Mouse (Mus musculus) heart, embryonic 16.5 days (tissue): ENCODE data around the gene Optc. TPM values are rescaled to one million over a fixed set of nuclear protein-coding genes. Genes with fewer than 3 reads are reported as not detected.

ENCODE experiments used
- ATAC-seq: fragments of 200-750 bp; cut with Nextera tagmentation; replicated peaks from 2 replicates; pipeline ENCODE4 v1.8.0; 2017; ENCODE audit warnings: moderate number of reproducible peaks; ENCODE audit not compliant: insufficient read depth, low FRiP score; ENCODE audit errors: extremely low read depth
- H3K27ac ChIP-seq: fragments of 300-500 bp; sonication (generic); 2 replicates; pipeline ENCODE4 v1.5.1; 2014; ENCODE audit warnings: mild to moderate bottlenecking, low read length, control low read depth, moderate library complexity
- H3K27me3 ChIP-seq: fragments of 300-500 bp; sonication (generic); 2 replicates; pipeline ENCODE4 v1.6.1; 2014; ENCODE audit warnings: low read length, mixed read lengths; ENCODE audit not compliant: control insufficient read depth, insufficient read depth
- H3K36me3 ChIP-seq: fragments of 300-500 bp; sonication (generic); 2 replicates; pipeline ENCODE4 v1.6.1; 2014; ENCODE audit not compliant: control insufficient read depth, insufficient read depth
- H3K4me1 ChIP-seq: fragments of 300-500 bp; sonication (generic); 2 replicates; pipeline ENCODE4 v1.6.1; 2014; ENCODE audit warnings: low read length, mixed read lengths; ENCODE audit not compliant: control insufficient read depth, insufficient read depth
- H3K4me2 ChIP-seq: fragments of 300-500 bp; sonication (generic); 2 replicates; pipeline ENCODE4 v1.6.1; 2014; ENCODE audit warnings: low read depth, mild to moderate bottlenecking, control low read depth, low read length
- H3K4me3 ChIP-seq: fragments of 300-500 bp; sonication (generic); 2 replicates; pipeline ENCODE4 v1.5.1; 2014; ENCODE audit warnings: mild to moderate bottlenecking, control low read depth, low read length
- H3K9ac ChIP-seq: fragments of 300-500 bp; sonication (generic); 2 replicates; pipeline ENCODE4 v1.6.1; 2014; ENCODE audit warnings: low read length, control low read depth
- H3K9me3 ChIP-seq: fragments of 300-500 bp; sonication (generic); replicated peaks from 2 replicates; pipeline ENCODE4 v1.6.1; 2016; ENCODE audit warnings: low read length; ENCODE audit not compliant: control insufficient read depth
- WGBS: fragments of 180-500 bp; shearing (Covaris S2); extraction: QIAGEN DNeasy Blood & Tissue Kit; methylation state at CpG from one replicate; pipeline ENCODE4 v1.1.7; 2014; 5-methylcytosine and 5-hydroxymethylcytosine counted together
- polyA plus RNA-seq: library from polyadenylated mRNA; unstranded; fragments of >200 nt; fragmentation: Nextera tagmentation; extraction: Ambion mirVana; gene quantifications from 2 replicates; pipeline ENCODE4 v1.2.1, GENCODE M21; 2015

The Optc gene
- polyA plus RNA-seq, result 0.28 and 0.36 TPM in 2 replicates

DNA sequence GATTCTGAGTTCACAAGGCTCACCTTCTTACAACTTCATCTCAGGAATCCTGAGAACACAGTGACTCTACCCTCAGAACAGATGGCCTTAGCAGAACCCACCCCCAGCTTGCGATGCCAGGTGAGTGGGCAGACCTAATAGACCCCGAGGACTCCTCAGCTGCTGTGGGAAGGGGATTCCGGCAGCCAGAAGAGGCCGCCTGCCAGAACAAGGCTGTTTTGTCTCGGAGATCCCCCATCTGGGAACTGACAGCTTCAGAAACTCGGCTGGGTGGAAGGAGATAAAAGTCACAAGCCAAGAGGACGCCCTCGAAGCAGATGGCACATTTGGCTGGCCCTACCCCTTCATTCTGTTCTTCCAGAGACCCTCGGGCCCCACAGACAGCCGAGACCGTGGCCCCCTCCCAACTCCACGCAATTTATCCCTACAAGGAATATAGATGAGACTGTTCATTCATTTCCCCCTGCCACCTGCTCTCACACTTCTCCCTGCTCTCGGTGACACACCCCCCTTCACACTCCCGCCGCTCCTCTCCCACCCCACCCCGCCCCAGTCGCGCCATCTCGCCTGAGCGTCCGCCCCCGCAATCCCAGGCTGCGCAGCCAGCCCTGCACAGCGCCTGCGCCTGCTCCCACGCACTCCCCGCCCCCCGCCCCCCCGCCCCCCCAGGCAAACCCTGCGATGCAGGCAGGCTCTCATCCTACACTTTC is at the start of gene Optc:
TSS of gene Optc (minus strand) at position 51 of the 710 bp plus-strand sequence.
- H3K36me3 ChIP-seq, result no peaks in the 10 kb centered on the region
- WGBS, result 5% methylated on average over 30 of the region's 30 CpGs
- peak within 1 kb of the TSS; percentile 66 for H3K27ac ChIP-seq
- H3K4me3 ChIP-seq, result peak within 1 kb of the TSS; percentile 55
- peak within 1 kb of the TSS; percentile 76 for H3K9ac ChIP-seq
- peaks cover 15% of the 10 kb centered on the region for H3K4me1 ChIP-seq
- peak within 1 kb of the TSS; percentile 98 for H3K4me2 ChIP-seq
- no peaks in the 10 kb centered on the region for H3K9me3 ChIP-seq
- peaks cover 6% of the 10 kb centered on the region; the same call in 1 of the 2 replicates for H3K27me3 ChIP-seq
- ATAC-seq, result peak; percentile 65

DNA sequence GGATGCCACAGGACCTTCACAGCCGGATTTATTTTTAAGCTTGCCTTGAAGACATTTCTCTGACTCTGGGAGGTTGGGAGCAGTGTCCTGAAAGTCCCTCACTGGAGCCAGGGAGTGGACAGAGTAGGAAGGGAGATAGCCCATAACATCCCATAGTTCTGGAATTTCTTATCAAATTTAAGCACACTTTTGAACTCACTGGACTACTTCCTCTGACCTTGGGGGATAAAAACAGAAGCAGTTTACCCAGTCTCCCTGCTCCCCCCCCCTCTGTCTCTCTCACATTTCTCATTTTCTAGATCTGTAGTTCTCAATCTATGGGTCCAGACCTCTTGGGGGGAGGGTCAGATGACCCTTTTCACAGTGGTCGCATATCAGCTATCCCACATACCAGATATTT is 46.2 kb upstream of the Optc start:
- Histone ChIP-seq H3K36me3 (no peaks in the 10 kb centered on the region), H3K27me3 (no peaks in the 10 kb centered on the region), H3K9me3 (no peaks in the 10 kb centered on the region), H3K27ac (no peak overlapping the region), H3K4me1 (peaks cover 24% of the 10 kb centered on the region), H3K9ac (0 out of 2 replicates have a peak overlapping the region, but pooled peaks have one; percentile 22), H3K4me2 (no peak overlapping the region), H3K4me3 (no peak overlapping the region)
- ATAC-seq, result no peak
- WGBS, result 22% methylated on average over 2 of the region's 2 CpGs

DNA sequence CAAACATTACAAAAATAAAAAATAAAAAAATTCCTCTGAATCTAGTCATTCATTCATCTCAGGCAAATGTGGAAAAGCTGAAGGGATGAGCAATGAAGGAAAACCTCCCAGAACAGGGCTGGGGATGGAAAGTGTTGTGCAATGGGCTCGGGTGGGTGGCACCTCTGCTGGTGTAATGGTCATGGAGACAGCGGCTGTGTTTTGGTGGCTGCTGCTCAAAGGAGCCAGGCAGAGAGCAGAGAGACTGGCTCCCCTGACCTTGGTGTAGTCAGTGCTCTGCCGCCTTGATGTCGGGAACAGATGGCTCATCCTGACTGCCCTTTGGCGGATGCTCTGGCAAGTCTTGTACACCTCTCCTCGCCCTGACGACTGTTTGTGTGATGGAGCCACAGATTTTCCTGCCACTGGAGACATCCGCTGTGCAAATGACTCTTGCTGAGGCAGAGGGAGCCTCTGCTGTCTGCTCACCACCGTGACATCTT is 45.5 kb upstream of the Optc start:
- H3K9ac ChIP-seq, result no peak overlapping the region

DNA sequence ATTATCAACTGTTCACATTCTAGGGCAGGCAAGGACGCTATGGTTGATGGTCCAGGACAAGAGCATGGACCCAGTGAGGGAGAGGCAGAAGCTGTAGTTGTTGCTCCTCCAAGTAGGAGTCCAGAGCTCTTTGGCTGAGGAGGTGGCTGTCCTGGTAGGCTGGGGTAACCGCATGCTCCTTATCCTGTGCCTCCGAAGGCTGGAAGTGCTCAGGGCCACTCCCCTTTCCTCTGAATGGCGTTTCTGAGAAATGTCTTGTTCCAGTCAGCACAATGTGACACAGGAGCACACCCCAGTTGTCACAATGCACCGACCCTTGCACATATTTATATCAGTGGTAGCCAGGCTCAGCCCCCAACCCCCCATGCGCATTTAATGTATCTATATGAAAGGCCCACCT is 43.8 kb upstream of the Optc start:
- ATAC-seq, result no peak
- H3K9ac ChIP-seq, result no peak overlapping the region
- no peaks in the 10 kb centered on the region for H3K36me3 ChIP-seq
- no peak overlapping the region for H3K4me2 ChIP-seq
- no peaks in the 10 kb centered on the region for H3K9me3 ChIP-seq
- H3K27me3 ChIP-seq, result no peaks in the 10 kb centered on the region
- 51% methylated on average over 6 of the region's 6 CpGs for WGBS
- peaks cover 24% of the 10 kb centered on the region for H3K4me1 ChIP-seq
- no peak overlapping the region for H3K27ac ChIP-seq
- no peak overlapping the region for H3K4me3 ChIP-seq

More for the DNA sequence above, 45.5 kb upstream of the Optc start:
- Histone ChIP-seq H3K4me1 (peaks cover 24% of the 10 kb centered on the region), H3K4me3 (no peak overlapping the region), H3K4me2 (no peak overlapping the region), H3K27ac (no peak overlapping the region), H3K36me3 (no peaks in the 10 kb centered on the region), H3K9me3 (no peaks in the 10 kb centered on the region), H3K27me3 (no peaks in the 10 kb centered on the region)
- ATAC-seq, result no peak
- WGBS, result 45% methylated on average over 9 of the region's 9 CpGs

DNA sequence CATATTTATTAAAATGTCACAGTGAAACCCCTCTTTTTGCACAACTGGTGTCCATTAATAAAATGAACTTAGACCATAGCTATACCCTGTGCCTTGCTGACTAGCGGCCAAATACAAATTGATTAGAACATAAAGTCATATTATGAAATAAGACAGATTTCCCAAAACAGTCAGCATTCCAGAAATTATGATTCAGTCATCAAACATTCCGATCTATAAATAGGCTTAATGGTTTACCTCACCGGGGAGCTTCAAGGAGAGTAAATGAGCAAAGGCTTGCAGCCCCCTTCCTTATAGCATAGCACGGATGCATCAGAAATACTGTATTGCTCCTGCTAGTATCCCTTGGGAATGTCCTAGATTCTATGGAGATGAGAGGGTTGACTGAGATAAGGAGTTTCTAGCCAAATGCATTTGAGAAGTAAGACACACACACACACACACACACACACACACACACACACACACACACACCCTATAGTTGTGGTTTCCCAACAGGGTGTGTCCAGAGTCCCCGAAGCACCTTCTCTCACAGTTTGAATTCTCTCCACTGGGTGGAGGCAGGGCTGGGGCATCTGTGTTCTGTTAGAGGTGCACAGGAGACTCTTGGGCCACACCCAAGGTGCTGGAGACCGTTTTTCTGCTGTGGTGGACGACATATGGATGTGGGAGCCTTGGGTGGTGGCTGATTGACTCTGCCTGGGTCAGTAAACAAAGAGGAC is 42.4 kb upstream of the Optc start:
- H3K4me1 ChIP-seq, result peaks cover 24% of the 10 kb centered on the region
- no peak overlapping the region for H3K4me3 ChIP-seq
- ATAC-seq, result no peak

DNA sequence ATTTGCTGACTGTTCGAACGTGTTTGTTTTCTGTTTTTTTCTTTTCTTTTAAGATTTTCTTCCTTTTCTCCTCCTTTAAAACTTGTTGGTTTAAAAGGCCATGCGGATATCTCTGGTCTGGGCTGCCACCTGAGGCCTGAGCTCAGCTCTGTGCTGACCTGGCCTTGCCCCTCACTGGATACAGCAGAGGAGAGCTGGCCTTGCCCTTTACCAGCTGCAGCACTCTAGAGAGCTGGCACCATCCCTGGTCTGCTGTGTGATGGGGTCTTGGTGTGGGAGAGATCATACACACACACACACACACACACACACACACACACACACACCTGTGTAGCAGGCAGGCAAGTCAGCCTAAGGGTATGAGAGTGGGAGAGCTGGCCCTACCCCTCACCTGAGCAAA is 37.3 kb upstream of the Optc start:
- 89% methylated on average over 3 of the region's 3 CpGs for WGBS
- Histone ChIP-seq H3K9ac (no peak overlapping the region), H3K27me3 (no peaks in the 10 kb centered on the region), H3K4me2 (no peak overlapping the region), H3K4me3 (no peak overlapping the region), H3K4me1 (no peaks in the 10 kb centered on the region; the same call in 1 of the 2 replicates), H3K9me3 (0 out of 2 replicates have a peak, but pooled peaks cover 3% of the 10 kb centered on the region), H3K36me3 (no peaks in the 10 kb centered on the region), H3K27ac (no peak overlapping the region)
- ATAC-seq, result no peak

More for the DNA sequence above, 42.4 kb upstream of the Optc start:
- no peak overlapping the region for H3K4me2 ChIP-seq
- H3K27me3 ChIP-seq, result no peaks in the 10 kb centered on the region
- no peaks in the 10 kb centered on the region for H3K36me3 ChIP-seq
- H3K27ac ChIP-seq, result no peak overlapping the region
- no peak overlapping the region for H3K9ac ChIP-seq
- WGBS, result 53% methylated on average over 7 of the region's 7 CpGs
- H3K9me3 ChIP-seq, result no peaks in the 10 kb centered on the region

DNA sequence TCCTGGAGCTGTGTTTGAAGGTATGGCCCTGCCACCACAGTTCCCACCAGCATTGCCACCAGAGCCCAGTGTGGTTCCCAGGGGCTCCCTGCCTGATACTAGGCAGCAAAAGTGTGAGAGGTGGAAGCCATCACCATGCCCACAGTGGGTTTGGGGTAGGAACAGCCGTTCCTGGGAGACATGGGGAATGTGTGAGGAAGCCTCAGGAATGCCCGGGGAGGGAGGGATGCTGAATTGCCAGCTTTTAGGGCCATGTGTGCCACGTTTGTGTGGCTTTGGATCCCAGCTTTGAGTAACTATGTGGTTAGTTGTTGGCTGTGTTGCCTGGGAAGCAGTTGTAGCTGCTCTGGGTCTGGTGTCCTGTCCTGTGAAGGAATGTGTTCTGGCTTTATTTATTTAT is 34.1 kb upstream of the Optc start:
- no peak for ATAC-seq
- no peak overlapping the region for H3K27ac ChIP-seq
- no peaks in the 10 kb centered on the region for H3K27me3 ChIP-seq
- H3K9me3 ChIP-seq, result 0 out of 2 replicates have a peak, but pooled peaks cover 3% of the 10 kb centered on the region
- H3K4me1 ChIP-seq, result no peaks in the 10 kb centered on the region
- H3K36me3 ChIP-seq, result no peaks in the 10 kb centered on the region
- H3K9ac ChIP-seq, result no peak overlapping the region
- no peak overlapping the region for H3K4me3 ChIP-seq
- 77% methylated on average over 3 of the region's 3 CpGs for WGBS
- H3K4me2 ChIP-seq, result no peak overlapping the region

DNA sequence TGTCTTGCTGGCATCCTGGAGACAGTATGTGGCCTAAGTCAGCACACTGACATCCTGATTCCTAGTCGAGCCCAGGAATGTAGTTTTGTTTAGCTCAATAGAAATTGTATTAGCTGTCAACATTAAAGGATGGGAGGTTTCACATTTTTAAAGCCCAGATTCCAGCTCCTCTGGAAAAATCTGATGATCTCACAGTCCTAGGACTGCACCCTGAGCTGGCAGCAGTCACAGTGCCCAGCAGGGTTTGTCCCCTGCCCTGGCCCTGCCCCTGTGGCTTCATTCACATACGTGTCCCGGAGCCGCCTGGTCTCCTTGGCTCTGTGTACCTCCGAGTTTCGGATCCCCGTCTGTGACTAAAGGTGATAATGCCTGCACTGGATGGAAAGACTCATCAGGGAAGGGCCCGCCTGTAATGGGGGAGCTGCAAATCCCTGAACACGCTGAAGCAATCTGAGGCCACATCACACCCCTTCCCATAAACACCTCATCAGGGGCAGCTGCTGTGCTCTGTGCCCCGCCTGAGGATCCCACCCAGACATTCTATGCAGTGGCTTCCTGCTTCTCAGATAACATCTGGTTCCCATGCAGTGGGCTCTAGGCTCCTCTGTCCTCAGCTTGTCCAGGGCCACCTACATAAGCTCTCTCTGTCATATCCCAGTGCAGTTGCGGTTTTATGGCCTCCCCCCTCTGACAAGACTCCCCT is 33.5 kb upstream of the Optc start:
- 0 out of 2 replicates have a peak, but pooled peaks cover 3% of the 10 kb centered on the region for H3K9me3 ChIP-seq
- H3K4me2 ChIP-seq, result no peak overlapping the region
- no peak overlapping the region for H3K4me3 ChIP-seq
- 66% methylated on average over 11 of the region's 11 CpGs for WGBS
- no peaks in the 10 kb centered on the region for H3K4me1 ChIP-seq
- ATAC-seq, result no peak
- no peaks in the 10 kb centered on the region for H3K27me3 ChIP-seq
- no peaks in the 10 kb centered on the region for H3K36me3 ChIP-seq
- H3K27ac ChIP-seq, result no peak overlapping the region
- no peak overlapping the region for H3K9ac ChIP-seq
